Mouse (Mus musculus) subcutaneous adipose tissue, adult 2 months (tissue): Measurements from ENCODE around the gene Alg9. TPM values are rescaled to one million over a fixed set of nuclear protein-coding genes. Genes with fewer than 3 reads are reported as not detected.

Source experiments
- polyA plus RNA-seq: library from polyadenylated mRNA; depleted of rRNA; stranded (reverse); fragments of >200 nt; gene quantifications from 2 replicates; pipeline ENCODE4 v1.2.3, GENCODE M21; 2012; ENCODE audit warnings: low replicate concordance; rRNA removed

The Alg9 gene
- polyA plus RNA-seq, result 38.9 and 56.4 TPM in 2 replicates

GRCm38 (mm10) chr9:50774991-50775612, at the start of gene Alg9, which contains the start of gene 1110032A03Rik:
Alg9 (plus strand) TSS chr9:50775019.
1110032A03Rik (minus strand) TSS chr9:50775520.

GRCm38 (mm10) chr9:50738914-50739870, 35.6 kb upstream of the Alg9 start, which contains the start of gene Dixdc1:
Dixdc1 (minus strand) TSS chr9:50739517.

DNA sequence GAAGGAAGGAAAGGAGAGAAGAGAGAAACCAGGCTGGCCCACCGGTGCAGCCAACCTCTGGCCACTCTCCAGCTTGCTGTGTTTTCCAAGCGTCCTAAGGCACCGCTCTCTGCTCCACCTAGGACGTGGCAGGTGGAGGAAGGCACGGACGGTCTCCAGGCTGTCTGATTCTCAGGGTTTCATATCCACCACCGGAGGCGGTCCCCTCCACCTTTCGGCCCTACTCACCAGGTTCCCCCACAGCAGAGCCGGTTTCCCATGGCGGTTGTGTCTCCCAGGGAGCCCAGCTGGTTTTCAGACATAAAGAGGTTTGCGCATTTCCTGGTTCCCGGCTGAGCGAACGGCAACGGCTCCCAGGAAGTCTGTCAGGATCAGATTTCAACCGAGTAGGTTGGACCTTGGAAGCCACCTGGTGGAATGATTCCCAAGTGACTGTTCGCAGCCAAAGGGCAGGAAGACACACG, 28.6 kb upstream of the Alg9 start, which contains the start of gene 2310030G06Rik:
Gene 2310030G06Rik, minus strand, starts transcription at position 323 of the 464 bp plus-strand sequence.

DNA sequence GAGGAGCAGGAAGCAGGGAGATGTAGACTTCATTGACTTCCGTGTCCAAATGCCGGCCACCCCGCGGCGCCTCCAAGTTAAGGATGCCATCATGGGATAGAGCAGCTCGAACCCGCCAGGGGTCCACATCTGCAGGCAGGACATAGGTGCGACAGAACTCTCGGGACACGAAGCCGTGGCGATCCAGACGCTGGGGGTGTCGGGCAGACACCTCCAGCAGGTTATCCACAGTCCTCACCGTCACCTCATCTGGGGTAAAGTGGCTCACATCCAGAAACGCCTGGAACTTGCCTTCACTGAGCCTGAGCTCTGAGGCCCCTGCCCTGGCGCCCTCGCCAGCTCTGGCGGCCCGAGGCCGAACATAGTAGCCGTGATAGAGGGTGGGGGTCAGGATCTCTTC, 23.5 kb upstream of the Alg9 start, which contains the start of gene Cryab:
Gene Cryab, plus strand, starts transcription at position 3 of the 400 bp plus-strand sequence.

DNA sequence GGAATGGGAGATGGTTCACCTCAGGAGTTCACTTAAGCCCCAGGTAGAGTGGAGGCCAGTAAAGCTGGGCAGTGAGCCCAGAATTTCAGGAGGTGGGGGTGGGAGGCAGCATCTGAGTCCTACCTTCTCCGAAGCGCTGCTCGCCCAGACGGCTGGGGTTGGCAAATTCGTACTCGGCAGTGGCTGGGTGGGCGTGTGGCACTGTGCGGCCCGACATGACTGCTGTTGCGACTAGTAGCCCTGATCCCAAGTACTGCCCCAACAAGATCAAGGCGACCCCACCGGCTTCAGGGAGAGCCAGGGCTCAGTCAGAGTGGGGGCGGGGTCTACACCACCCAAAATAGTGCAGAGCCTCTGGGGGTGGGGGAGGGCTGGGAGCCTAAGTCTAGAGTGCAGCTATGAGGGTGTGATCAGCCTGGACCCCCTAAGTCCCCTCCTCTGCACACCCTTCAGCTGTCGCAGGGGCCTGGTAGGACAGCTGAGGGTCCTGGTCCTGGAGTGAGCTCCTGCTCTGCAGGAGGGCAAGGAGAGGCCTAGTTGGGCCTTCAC, 22.7 kb upstream of the Alg9 start, which contains the start of gene Hspb2:
Gene Hspb2, minus strand, starts transcription at position 301 of the 549 bp plus-strand sequence.

GRCm38 (mm10) chr9:50768107-50769002, 6.5 kb upstream of the Alg9 start, which contains the start of gene Fdxacb1:
Fdxacb1 (plus strand) TSS chr9:50768236.

DNA sequence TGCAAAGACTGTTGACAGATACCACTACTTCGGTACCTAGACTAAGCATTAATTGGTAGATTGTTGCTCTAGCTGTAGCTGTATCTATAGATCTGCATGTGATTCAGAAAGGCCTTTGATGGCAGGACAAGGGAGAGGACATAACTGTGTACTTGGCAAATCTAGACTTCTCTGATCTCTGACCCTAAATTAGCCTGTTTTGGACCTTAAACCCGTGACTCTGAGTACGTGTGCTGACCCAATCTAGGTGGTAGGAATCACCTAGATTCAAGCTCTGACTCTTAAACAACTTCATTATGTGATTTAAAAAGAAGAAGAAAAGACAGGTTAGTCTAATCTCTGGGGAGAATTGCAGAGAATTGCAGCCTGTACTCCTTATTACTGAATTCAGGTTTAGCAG, 70.3 kb downstream of the Alg9 start, which contains the start of gene Ppp2r1b:
Gene Ppp2r1b, plus strand, starts transcription at position 221 of the 400 bp plus-strand sequence.

Other genes starting within 250 kb of the Alg9 start
- 40.9 and 51.6 TPM in 2 replicates for gene Pts, start 246.3 kb upstream of the Alg9 start, polyA plus RNA-seq
- 4.6 TPM in 2 replicates for gene Il18, start 220.2 kb upstream of the Alg9 start, polyA plus RNA-seq
- gene Bco2, start 219.8 kb upstream of the Alg9 start, polyA plus RNA-seq, result 0.36 and 1.1 TPM in 2 replicates
- not detected in 2 replicates for gene Tex12, start 213.7 kb upstream of the Alg9 start, polyA plus RNA-seq
- 236 and 403 TPM in 2 replicates for gene Sdhd, start 171.2 kb upstream of the Alg9 start, polyA plus RNA-seq
- gene Timm8b, start 171.1 kb upstream of the Alg9 start, polyA plus RNA-seq, result 196 and 264 TPM in 2 replicates
- gene Pih1d2, start 157.7 kb upstream of the Alg9 start, polyA plus RNA-seq, result 1.5 and 1.8 TPM in 2 replicates
- 4.9 and 8.5 TPM in 2 replicates for gene Nkapd1, start 157.6 kb upstream of the Alg9 start, polyA plus RNA-seq
- gene Dlat, start 115.2 kb upstream of the Alg9 start, polyA plus RNA-seq, result 75.0 and 100 TPM in 2 replicates
- gene Dixdc1, start 35.5 kb upstream of the Alg9 start, polyA plus RNA-seq, result 3.5 and 9.6 TPM in 2 replicates
- gene 2310030G06Rik, start 28.5 kb upstream of the Alg9 start, polyA plus RNA-seq, result 1.7 and 5.9 TPM in 2 replicates
- 144 and 503 TPM in 2 replicates for gene Cryab, start 23.7 kb upstream of the Alg9 start, polyA plus RNA-seq
- gene Hspb2, start 22.7 kb upstream of the Alg9 start, polyA plus RNA-seq, result 24.6 and 27.1 TPM in 2 replicates
- 4.9 and 6.3 TPM in 2 replicates for gene Fdxacb1, start 6.8 kb upstream of the Alg9 start, polyA plus RNA-seq
- gene 1110032A03Rik, start 501 bp downstream of the Alg9 start, polyA plus RNA-seq, result 70.3 and 191 TPM in 2 replicates
- 41.3 and 58.5 TPM in 2 replicates for gene Ppp2r1b, start 70.3 kb downstream of the Alg9 start, polyA plus RNA-seq
- 91.9 and 189 TPM in 2 replicates for gene Sik2, start 234.1 kb downstream of the Alg9 start, polyA plus RNA-seq